Mouse (Mus musculus) liver, embryonic 18 days (tissue): Measurements from ENCODE around the gene Slc34a3. TPM values are rescaled to one million over a fixed set of nuclear protein-coding genes. Genes with fewer than 3 reads are reported as not detected.

Experiments used
- polyA plus RNA-seq: library from polyadenylated mRNA; depleted of rRNA; stranded (reverse); fragments of >200 nt; gene quantifications from 2 replicates; pipeline ENCODE4 v1.2.3, GENCODE M21; 2012; rRNA removed

The Slc34a3 gene
- polyA plus RNA-seq, result 0.05 TPM in 1 of 2 replicates, not detected in the other

GRCm38 (mm10) chr2:25234050-25234449 lies at the start of gene Slc34a3:
TSS of gene Slc34a3 (minus strand) at chr2:25234364.

GRCm38 (mm10) chr2:25271827-25272511 lies 37.8 kb upstream of the Slc34a3 start, which contains the start of the genes Ssna1 and Anapc2:
TSS of gene Ssna1 (minus strand) at chr2:25272438.
TSS of gene Anapc2 (plus strand) at chr2:25272478.

GRCm38 (mm10) chr2:25262291-25262767 lies 28.2 kb upstream of the Slc34a3 start, which contains the start of gene Tprn:
TSS of gene Tprn (plus strand) at chr2:25262618.

GRCm38 (mm10) chr2:25255284-25255779 lies 21.2 kb upstream of the Slc34a3 start, which contains the start of gene Tmem203:
TSS of gene Tmem203 (plus strand) at chr2:25255439.

GRCm38 (mm10) chr2:25246183-25247072 lies 12.3 kb upstream of the Slc34a3 start, which contains the start of gene AL732309.1:
TSS of gene AL732309.1 (minus strand) at chr2:25246863.

GRCm38 (mm10) chr2:25242101-25242506 lies 7.9 kb upstream of the Slc34a3 start, which contains the start of the genes Rnf208 and Cysrt1:
TSS of gene Rnf208 (plus strand) at chr2:25242255.
TSS of gene Cysrt1 (minus strand) at chr2:25242452.

GRCm38 (mm10) chr2:25236614-25237013 lies 2.5 kb upstream of the Slc34a3 start, which contains the start of gene Rnf224:
TSS of gene Rnf224 (minus strand) at chr2:25236787.

GRCm38 (mm10) chr2:25224492-25224765 lies 9.7 kb downstream of the Slc34a3 start, which contains the start of gene Tubb4b:
TSS of gene Tubb4b (minus strand) at chr2:25224702.

DNA sequence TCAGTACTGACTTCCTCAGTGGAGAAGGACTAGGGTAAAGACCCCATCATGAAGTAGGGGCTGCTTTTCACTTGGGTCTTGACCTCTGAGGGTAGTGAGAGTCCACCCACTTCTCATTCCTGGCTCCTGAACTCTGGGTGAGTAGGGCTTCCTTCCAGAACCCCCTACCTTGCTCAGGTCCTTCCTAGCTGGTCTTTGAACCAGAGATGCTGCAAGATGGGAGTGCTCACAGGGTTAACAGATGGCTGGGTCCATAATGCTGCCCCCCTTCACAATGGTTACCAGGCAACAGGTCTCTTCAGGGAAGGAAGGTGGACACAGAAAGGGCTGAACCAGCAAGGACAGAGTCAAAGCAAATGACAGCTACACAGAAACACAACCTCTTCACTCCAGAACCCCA lies 15.7 kb downstream of the Slc34a3 start, which contains the start of gene Fam166a:
Gene Fam166a, plus strand, starts transcription at position 301 of the 400 bp plus-strand sequence.

DNA sequence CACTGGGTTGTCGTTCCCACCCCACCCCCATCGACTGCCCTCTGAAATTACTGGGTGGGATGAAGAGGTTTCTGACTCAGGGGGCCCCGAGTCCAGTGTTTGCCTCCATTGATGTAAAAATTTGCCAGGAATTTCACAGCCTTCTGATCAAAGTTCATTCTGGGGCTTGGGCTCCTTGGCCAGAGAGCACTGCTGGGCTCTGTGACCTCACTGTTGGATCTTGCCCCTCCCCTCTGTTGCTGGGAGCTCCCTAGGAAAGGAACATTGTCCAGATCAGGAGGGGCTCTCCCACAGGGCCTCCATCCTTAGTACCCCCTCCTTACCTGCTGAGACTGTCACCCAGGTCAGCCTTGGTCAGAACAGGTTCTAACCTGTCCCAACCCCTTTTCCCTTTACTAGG lies 19.7 kb downstream of the Slc34a3 start, which contains the start of gene Stpg3:
Gene Stpg3, minus strand, starts transcription at position 194 of the 400 bp plus-strand sequence.

DNA sequence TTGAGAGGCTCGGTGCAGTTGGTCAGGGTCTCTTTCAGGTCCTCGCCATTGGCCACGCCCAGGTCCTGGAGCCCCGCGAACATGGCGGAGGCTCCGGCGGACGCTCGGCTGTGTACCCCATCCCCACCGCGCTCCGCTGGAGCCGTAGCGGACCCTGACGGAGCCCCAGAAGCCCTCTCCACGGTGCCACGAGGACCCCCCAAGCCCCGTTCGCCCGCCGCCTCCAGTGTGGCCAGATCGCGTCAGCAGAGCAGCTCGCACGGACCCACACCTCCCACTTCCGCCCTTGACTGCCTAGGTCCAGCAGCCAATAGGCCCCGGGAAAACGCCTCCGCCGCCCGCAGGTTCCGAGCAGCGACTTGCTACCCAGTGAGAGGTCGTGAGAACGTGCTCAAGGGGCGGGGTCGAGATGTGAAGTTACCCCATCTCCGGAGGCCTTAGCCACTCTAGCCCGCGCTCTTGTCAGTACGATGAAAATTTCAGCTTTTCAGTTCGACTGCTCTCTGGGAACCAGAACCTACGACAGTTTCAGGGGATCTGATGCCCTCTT lies 23.0 kb downstream of the Slc34a3 start, which contains the start of gene Nelfb:
Gene Nelfb, minus strand, starts transcription at position 369 of the 550 bp plus-strand sequence.

GRCm38 (mm10) chr2:25196172-25196954 lies 37.8 kb downstream of the Slc34a3 start, which contains the start of gene Tor4a:
TSS of gene Tor4a (minus strand) at chr2:25196886.

DNA sequence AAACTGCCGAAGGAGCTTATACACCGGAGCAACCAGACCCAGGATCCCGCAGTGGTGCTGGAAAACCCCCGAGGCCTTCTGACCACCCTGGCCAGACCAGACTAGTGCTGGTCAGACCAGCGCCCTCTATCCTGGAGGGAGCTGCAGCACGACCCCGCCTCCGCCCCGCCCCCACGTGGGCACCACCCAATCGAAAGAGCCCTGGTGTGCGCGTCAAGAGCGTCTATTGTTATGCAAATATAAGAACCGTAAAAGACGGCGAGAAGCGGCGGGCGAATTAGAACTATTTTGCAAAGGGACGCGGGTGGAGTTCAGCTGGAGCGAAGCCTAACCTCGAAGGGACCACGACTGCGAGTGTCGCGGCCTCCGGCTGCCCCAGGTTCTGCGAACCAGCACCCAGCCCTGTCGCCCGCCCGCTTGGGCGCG lies 53.7 kb downstream of the Slc34a3 start, which contains the start of gene Nrarp:
Gene Nrarp, plus strand, starts transcription at position 281 of the 426 bp plus-strand sequence.

Other genes starting within 250 kb of the Slc34a3 start
- 31.2 and 35.7 TPM in 2 replicates for gene Nsmf, start 180.0 kb downstream of the Slc34a3 start, polyA plus RNA-seq
- 36.7 and 53.2 TPM in 2 replicates for gene Entpd8, start 154.1 kb downstream of the Slc34a3 start, polyA plus RNA-seq
- gene Noxa1, start 139.2 kb downstream of the Slc34a3 start, polyA plus RNA-seq, result 0.72 and 0.76 TPM in 2 replicates
- 2.5 and 3.5 TPM in 2 replicates for gene Nrarp, start 53.6 kb downstream of the Slc34a3 start, polyA plus RNA-seq
- gene Tor4a, start 37.5 kb downstream of the Slc34a3 start, polyA plus RNA-seq, result 6.2 and 6.6 TPM in 2 replicates
- gene Nelfb, start 22.9 kb downstream of the Slc34a3 start, polyA plus RNA-seq, result 17.8 and 19.8 TPM in 2 replicates
- gene Stpg3, start 19.7 kb downstream of the Slc34a3 start, polyA plus RNA-seq, result not detected in 2 replicates
- not detected in 2 replicates for gene Fam166a, start 15.6 kb downstream of the Slc34a3 start, polyA plus RNA-seq
- gene Tubb4b, start 9.7 kb downstream of the Slc34a3 start, polyA plus RNA-seq, result 344 and 395 TPM in 2 replicates
- gene Rnf224, start 2.4 kb upstream of the Slc34a3 start, polyA plus RNA-seq, result 0.02 TPM in 1 of 2 replicates, not detected in the other
- 0.78 TPM in 2 replicates for gene Rnf208, start 7.9 kb upstream of the Slc34a3 start, polyA plus RNA-seq
- gene Cysrt1, start 8.1 kb upstream of the Slc34a3 start, polyA plus RNA-seq, result not detected in 2 replicates
- gene AL732309.1, start 12.5 kb upstream of the Slc34a3 start, polyA plus RNA-seq, result 4.5 and 4.6 TPM in 2 replicates
- gene Tmem203, start 21.1 kb upstream of the Slc34a3 start, polyA plus RNA-seq, result 12.7 and 14.9 TPM in 2 replicates
- 2.4 and 3.4 TPM in 2 replicates for gene Tprn, start 28.3 kb upstream of the Slc34a3 start, polyA plus RNA-seq
- 48.3 and 51.8 TPM in 2 replicates for gene Ssna1, start 38.1 kb upstream of the Slc34a3 start, polyA plus RNA-seq
- 19.6 and 21.3 TPM in 2 replicates for gene Anapc2, start 38.1 kb upstream of the Slc34a3 start, polyA plus RNA-seq
- not detected in 2 replicates for gene Tmem210, start 53.8 kb upstream of the Slc34a3 start, polyA plus RNA-seq
- gene Lrrc26, start 55.6 kb upstream of the Slc34a3 start, polyA plus RNA-seq, result 0.05 TPM in 1 of 2 replicates, not detected in the other
- 0.01 TPM in 1 of 2 replicates, not detected in the other for gene Grin1, start 84.8 kb upstream of the Slc34a3 start, polyA plus RNA-seq
- gene Man1b1, start 98.0 kb upstream of the Slc34a3 start, polyA plus RNA-seq, result 5.0 and 5.1 TPM in 2 replicates
- 16.5 and 17.1 TPM in 2 replicates for gene Dpp7, start 122.0 kb upstream of the Slc34a3 start, polyA plus RNA-seq
- 7.3 and 8.2 TPM in 2 replicates for gene Uap1l1, start 131.3 kb upstream of the Slc34a3 start, polyA plus RNA-seq
- 8.4 and 10.1 TPM in 2 replicates for gene Sapcd2, start 138.0 kb upstream of the Slc34a3 start, polyA plus RNA-seq
- 6.0 and 7.2 TPM in 2 replicates for gene Entpd2, start 161.5 kb upstream of the Slc34a3 start, polyA plus RNA-seq
- gene Npdc1, start 165.0 kb upstream of the Slc34a3 start, polyA plus RNA-seq, result 6.9 and 7.6 TPM in 2 replicates
- 0.87 and 0.96 TPM in 2 replicates for gene Fut7, start 188.9 kb upstream of the Slc34a3 start, polyA plus RNA-seq
- gene Abca2, start 194.3 kb upstream of the Slc34a3 start, polyA plus RNA-seq, result 2.1 and 2.4 TPM in 2 replicates
- gene Clic3, start 222.5 kb upstream of the Slc34a3 start, polyA plus RNA-seq, result 1.8 and 2.3 TPM in 2 replicates
- gene Paxx, start 226.7 kb upstream of the Slc34a3 start, polyA plus RNA-seq, result 12.5 and 13.0 TPM in 2 replicates
- 0.68 and 0.72 TPM in 2 replicates for gene Ptgds, start 235.7 kb upstream of the Slc34a3 start, polyA plus RNA-seq